Mouse (Mus musculus): Measurements from ENCODE around the gene Edar. TPM values are rescaled to one million over a fixed set of nuclear protein-coding genes. Genes with fewer than 3 reads are reported as not detected.
A peak's percentile ranks its signal among the peaks of the same experiment; 100 is the strongest.
"Not testable (repeated sequence)": the region's sequence is repeated elsewhere in the genome, so short reads cannot be mapped to it uniquely, and the experiment has no call there.

Gene Edar
- total RNA-seq (2015) (not detected in 2 replicates), total RNA-seq (2017) (0.07 TPM in 1 of 2 replicates, not detected in the other)

DNA sequence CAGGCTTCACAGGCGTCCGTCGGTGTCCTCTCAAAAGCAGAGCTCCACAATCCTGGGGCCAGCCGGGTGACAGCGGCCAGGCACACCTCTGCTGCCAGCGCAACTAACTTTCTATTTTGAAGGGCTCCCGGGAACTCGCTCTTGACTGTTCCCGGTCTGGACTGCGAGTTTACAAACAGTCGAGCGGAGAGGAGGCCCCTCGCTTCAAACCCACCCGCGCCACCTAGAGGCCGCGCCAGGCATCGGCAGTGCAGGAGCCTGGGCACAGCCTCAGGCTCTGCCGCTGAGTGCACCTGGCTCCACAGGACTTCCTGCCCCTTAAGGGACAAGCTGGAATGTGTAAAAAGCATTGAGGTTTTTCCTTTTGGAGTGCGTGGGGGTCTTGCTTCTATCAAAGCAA lies at the start of gene Edar:
TSS of gene Edar (minus strand) at position 122 of the 400 bp plus-strand sequence.
- ATAC-seq (replicated peaks; ENCODE audit: poor library complexity): peak; percentile 94

DNA sequence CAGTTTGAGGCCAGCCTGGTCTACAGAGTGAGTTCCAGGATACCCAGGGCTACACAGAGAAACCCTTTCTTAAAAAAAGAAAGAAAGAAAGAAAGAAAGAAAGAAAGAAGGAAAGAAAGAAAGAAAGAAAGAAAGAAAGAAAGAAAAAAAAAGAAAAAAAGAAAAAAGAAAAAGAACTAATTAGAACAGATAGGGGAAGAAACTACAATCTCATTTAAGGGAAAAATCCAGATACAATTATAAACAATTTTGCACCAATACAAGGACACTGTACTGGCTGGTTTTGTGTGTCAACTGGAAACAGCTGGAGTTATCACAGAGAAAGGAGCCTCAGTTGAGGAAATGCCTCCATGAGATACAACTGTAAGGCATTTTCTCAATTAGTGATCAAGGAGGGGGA lies 42.7 kb upstream of the Edar start, which contains the start of gene Gm17542:
TSS of gene Gm17542 (minus strand) at position 101 of the 400 bp plus-strand sequence.
- not testable (repeated sequence) for ATAC-seq (replicated peaks; ENCODE audit: poor library complexity)

DNA sequence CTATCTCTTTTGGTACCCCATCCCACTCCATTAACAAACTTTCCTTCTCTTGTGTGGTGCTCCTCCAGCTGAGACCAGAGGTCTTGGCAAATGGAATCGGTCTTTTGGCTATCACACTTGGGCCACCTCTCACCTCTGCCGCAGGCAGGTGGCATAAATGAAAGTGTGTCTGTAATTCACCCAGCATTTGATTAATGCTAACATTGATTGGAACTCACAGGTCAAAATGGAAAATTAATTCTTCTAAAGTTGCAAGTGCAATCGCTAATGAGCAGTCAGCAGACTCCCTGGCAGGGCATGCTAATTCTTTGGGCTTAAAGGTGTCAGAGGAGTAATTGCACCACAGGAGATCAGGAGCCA lies 39.3 kb upstream of the Edar start:
- no peak for ATAC-seq (replicated peaks; ENCODE audit: poor library complexity)

DNA sequence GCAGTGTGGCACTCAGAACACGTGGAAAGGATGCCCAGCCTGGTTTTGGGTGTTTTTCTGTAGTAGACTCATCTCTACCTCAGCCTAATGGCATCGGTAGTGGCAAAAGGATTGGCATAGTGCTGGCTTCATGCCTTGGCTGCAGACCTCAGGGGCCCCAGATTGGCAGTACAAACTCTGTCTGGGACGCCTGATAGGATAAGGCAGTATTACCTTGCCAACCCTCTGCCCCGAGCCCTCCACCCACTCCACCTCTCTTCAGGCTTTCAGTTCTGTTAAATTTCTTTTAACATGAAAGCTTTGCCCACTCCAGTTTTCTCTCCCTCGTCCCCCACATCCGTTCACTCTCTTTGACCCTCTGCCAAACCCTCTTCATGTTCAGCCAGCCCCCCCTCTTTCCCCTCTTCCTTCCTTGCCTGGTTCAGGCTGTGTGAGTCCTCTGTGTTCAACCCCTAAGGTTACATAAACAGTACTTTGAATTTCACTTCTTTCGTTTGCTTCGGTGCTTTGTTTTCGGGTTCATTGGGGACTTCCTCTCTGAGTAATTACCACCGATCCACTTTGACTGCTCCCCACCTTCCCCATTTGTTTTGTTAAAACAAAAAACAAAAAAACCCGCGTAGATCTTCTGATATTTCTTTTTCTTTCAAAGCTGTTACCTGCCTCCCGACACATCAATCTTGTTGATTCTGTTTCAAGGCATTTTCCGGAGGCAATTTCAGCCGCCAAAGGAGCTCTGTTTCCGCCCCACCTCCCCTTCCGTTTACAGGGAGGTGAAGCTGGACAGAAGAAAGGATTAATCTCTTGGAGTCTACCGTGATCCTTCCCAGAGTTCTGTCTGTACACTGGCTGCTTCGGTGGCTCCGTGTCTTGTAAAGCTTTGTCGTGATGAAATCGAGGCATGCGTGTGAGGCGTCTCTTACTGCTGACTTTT lies 38.7 kb upstream of the Edar start:
- peak; percentile 80 for ATAC-seq (replicated peaks; ENCODE audit: poor library complexity)

DNA sequence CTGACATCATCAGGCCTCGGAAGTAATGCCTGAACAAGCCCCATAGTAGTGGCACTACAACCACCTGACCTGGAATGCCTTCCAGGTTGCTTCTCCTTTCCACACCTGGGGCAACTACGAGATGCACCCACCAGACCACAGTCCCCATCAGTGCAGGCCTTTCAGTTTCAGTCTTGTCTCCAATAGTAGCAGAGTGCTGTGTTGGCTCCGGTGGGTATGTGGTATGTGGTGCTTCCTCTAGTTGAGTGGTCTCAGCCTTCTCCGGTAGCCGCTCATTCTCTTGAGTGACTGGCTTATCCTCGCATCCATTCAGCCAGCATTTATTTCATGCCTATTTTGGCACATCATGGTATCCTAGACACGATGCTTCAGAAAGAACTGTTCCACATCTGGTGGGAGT lies 37.8 kb upstream of the Edar start:
- peak; percentile 45 for ATAC-seq (replicated peaks; ENCODE audit: poor library complexity)

DNA sequence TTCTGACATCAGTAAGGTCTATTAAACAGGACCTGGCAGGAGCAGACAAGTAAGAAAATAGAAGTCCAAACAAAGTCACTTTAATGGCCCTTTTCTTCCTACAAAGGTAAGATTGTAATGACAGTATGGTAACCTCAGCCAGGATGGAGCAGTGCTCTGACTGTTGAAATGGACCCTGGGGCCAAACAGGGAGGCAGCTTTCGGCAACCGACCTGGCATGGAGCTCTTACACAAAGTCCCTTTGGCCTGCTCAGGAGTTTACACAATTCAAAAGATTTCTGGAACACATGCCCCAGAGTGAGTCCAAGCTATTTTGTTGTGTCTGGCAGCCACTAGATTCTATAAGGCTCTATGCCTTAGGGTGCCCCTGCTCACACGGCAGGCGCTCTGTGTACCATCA lies 33.6 kb upstream of the Edar start:
- no peak for ATAC-seq (replicated peaks; ENCODE audit: poor library complexity)

DNA sequence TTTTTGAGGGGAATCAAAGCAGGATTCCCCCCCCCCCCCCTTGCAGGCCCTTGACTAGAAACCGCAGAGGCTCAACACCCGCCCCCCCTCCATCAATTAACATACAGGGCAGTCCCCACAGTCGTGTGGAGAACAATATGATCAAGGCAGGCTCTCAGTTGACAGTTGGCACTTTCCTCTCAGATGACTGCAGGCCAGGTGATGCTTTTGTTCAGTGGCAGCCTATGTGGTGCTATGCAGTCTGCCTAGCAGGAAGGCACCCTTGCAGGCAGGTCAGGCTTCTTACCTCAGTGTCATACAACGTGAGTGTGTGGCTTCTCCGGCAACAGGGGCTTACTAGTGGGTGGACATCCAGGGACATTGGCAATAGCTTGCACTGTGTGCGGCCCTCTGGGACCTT lies 25.1 kb upstream of the Edar start:
- ATAC-seq (replicated peaks; ENCODE audit: poor library complexity): no peak

DNA sequence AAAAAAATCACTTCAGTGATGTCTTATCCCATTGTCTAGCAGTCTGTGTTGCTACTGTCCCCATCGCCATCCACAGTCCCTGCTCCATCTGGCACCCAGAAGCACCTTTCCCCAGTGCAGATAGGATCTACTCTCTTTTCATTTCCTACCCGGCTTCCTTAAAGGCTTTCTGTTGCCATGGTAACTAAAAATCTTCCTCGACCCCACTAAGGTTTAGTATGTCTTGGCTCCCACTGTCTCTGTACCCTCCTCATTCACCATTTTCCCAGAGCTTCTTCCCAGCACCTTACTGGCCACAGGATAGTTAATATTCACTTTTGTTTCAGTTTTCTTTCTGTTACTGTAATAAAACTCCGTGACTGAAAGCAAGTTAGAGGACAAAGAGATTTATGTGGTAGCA lies 24.7 kb upstream of the Edar start:
- ATAC-seq (replicated peaks; ENCODE audit: poor library complexity): no peak

DNA sequence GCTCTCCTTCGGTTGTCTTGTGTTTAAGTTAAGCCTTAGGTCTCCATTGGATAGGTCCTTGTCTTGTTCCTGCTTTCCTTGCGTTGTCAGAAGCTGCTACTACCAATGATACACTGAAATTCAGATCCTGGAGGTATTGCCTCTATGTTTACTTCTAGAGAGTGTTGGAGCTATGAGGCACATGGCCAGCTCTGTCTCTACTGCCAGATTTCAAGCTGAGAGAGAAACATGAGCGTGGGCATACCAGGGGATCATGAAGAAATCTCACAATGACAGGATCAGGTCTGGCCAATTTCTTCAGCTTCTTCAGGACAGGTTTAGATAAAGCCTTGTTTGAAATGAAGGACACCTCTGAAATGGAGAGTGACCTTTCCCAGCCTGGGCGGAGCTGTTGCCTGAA lies 23.5 kb upstream of the Edar start:
- no peak for ATAC-seq (replicated peaks; ENCODE audit: poor library complexity)

DNA sequence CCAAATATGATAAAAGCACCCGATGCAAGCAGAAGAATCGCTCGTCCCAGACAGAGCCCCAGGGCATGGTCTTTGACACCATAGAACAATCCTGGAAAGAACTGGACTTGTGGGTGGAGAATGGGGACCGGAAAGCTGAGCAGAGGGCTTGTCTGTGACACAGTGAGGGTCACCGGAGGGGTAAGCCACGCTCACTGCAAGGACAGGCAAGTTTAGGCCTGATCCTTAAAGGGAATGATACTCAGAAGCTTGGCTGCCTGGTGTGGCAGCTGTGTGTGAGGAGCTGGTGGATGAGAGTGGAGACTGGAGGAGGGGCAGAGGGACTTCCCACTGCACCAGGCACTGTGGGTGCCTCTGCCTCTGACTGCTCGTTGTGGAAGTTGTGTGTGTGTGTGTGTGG lies 15.6 kb upstream of the Edar start:
- no peak for ATAC-seq (replicated peaks; ENCODE audit: poor library complexity)

DNA sequence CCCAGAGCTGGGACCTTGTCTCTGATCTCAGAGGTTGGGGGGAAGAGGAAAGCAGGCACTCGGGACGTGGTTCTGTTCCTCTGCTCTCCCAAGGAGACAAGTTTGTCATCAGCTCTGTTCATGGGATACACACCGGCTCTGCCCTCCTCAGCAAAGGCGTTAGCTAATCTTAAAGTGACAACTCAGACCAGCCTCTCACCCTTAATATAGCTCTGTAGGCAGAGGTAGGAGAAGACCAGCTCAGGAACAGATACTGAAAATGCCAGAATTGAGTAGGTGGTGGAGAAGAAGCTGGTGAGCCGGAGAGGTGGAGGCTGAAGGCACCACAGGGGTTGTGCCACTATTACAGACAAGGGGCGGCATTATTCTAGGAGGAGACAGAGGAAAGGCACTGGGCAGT lies 3.8 kb upstream of the Edar start:
- ATAC-seq (replicated peaks; ENCODE audit: poor library complexity): no peak

DNA sequence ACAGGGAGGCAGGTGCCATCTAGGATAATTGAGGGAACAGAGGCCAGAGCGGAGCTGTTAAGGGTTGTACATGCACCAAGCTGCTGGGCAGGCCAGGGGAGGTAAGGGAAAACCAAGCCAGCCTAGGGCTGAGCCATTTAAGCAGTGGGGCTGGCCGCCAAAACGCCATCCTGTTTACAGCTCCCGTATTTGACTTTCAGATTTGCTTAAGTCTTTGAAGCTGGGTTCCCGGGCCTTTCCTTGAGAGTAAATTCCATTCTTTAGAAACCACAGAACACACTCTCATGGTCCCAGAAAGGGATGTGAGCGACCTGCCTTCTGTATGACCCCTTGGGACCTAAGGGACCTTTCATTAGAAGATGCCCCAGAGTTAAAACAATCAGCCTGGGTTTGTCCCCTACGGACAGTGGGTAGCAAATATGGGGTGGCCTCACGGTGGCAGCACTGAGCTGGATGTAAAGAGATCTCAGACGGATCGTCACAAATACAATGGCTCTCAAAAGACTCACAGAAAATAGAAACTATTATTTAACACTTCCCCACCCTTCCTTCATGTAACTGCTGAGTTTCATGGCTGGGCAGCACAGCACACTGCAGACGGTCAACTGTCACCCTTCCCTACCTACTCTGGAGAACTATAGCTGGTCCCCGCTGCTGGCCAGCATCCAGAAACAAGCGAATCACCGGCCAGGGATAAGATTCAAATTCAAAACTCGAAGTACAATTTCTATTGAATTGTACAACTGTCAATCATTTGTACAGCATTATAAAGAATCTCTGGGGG lies 2.0 kb downstream of the Edar start:
- peak; percentile 83 for ATAC-seq (replicated peaks; ENCODE audit: poor library complexity)

DNA sequence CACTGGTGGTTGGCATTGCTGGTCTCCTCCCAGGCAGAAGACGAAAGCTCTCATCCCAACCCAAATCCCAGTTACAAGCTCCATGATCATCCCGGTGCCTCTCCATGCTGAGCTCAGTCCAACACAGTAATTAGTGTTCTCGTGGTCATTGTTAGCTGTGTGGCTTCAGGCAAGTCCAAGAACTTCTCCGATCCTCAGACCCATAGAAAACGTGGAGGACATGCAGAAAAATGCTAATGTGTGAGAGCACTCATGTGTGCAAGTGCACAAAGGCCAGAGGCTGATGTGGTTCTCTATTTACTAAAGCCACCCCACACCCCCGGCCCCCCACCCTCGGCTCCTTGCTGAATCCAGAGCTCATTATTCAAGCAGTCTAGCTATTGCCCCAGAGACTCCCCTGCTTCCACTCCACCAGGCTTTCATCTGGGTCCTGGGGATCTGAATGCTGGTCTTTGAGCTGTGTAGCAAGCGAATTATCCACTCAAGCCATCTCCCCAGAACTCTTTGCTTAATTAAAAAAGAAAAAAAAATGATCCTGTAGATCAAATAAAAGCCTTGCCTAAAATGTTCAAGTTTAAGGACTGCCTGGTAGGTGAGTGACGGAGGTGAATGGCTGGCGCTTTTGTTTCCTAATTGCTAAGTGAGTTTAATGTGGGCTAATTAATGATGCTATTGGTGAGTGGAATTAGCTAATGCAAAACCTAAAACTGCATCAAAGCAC lies 2.7 kb downstream of the Edar start:
- ATAC-seq (replicated peaks; ENCODE audit: poor library complexity): no peak

DNA sequence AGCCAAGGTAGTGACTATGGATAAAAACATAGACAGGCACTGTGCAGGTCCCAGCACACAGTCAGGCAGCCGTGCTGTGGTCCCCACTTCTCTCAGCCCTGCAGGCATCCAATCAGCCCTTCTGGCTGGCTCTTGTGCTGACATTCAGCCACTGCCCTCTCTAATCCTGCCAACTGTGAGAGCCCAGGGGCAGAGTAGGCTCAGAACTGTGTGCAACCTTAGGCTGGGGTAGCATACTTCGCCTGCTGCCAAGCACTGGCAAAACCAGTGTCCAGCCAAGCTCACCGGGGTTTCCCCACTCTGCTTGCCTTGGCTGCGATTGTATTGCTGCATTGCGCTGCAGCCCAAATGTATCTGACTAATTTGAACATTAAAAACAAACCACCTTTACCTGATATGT lies 11.6 kb downstream of the Edar start:
- no peak for ATAC-seq (replicated peaks; ENCODE audit: poor library complexity)

DNA sequence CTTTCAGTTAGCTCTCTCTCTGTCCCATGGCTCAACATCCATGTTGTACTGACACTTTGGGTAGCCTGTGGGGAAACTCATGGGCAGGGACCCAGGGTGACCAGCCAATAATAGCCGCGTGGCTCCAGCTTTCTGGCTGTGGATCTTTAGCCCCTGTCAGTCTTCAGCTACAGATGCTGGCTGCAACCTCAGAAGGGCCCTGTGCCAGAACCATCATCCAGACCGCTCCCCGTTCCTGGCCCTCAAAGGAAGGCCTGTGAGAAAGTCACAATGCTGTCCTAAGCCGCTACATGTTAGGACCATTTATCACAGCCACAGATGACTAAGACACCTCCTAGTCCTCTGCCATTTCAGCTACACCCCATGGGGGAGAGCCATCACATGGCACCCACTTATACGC lies 12.0 kb downstream of the Edar start:
- ATAC-seq (replicated peaks; ENCODE audit: poor library complexity): no peak

DNA sequence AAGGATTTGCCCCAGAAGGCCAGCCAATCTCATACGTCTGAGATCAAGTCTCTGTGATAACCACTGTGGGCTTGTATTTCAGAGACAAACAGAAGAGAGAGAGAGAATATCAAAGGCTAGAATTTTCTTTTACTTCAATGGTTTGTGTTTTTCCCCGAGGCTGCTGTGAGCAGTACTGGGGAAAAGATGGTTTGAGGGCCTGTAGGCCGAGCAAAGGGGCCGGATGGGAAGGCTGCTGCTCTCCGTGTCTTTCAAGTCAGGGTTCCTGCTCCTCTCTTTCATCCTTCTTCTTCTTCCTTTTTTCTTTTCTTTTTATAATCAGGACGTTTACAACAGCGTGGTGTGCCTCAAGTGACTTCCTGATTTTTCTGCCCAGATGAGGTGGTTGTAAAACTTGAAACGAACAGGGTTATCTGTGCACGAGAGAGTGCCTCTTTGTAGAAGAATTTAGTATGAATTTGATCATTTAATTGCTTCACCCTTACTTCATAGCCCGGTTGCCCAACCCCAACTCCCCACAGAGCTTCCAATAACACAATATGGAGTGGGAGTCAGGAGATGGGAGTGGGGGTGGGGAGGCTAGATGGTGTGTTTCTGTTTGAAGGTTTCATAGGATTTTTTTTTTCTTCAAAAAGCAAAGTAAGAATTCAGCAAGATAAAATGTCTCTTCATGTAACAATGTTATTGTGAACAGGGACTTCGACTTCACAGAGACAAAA lies 16.0 kb downstream of the Edar start:
- ATAC-seq (replicated peaks; ENCODE audit: poor library complexity): peak; percentile 68

DNA sequence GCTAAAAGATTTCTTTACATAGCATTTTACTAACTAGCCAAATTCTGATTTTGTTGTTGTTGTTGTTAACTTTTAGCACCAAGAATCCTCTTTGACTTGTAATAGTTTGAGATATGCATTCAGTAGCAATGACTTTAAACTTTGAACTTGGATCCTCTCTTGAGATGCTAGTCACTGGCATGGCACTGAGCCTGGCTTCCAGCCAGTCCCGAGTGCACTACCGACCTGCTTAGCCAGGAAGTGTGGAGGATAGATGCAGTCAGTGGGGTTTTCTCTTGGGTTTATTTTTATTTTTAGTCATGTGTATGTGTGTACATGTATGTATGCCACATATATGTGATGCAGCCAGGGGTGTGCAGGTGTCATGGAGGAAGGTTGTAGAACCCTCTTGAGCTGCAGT lies 17.7 kb downstream of the Edar start:
- ATAC-seq (replicated peaks; ENCODE audit: poor library complexity): no peak

DNA sequence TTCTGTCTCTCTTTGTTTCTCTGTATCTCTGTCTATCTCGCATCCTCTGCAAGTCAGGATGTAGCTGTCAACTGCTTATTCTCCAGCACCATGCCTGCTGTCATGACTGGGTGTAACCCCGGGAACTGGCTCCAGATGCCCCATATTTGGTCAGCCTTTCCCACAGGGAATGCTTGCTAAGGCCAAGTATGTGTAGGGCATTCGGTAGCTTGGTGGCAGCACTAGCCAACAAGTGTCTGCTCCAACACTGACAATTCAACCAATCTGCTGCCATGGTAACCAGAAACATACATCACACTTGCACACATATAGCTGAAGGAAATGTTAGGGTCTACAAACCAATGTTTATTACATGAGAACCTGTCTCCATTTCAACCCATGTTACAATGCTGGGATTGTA lies 21.8 kb downstream of the Edar start:
- ATAC-seq (replicated peaks; ENCODE audit: poor library complexity): no peak

DNA sequence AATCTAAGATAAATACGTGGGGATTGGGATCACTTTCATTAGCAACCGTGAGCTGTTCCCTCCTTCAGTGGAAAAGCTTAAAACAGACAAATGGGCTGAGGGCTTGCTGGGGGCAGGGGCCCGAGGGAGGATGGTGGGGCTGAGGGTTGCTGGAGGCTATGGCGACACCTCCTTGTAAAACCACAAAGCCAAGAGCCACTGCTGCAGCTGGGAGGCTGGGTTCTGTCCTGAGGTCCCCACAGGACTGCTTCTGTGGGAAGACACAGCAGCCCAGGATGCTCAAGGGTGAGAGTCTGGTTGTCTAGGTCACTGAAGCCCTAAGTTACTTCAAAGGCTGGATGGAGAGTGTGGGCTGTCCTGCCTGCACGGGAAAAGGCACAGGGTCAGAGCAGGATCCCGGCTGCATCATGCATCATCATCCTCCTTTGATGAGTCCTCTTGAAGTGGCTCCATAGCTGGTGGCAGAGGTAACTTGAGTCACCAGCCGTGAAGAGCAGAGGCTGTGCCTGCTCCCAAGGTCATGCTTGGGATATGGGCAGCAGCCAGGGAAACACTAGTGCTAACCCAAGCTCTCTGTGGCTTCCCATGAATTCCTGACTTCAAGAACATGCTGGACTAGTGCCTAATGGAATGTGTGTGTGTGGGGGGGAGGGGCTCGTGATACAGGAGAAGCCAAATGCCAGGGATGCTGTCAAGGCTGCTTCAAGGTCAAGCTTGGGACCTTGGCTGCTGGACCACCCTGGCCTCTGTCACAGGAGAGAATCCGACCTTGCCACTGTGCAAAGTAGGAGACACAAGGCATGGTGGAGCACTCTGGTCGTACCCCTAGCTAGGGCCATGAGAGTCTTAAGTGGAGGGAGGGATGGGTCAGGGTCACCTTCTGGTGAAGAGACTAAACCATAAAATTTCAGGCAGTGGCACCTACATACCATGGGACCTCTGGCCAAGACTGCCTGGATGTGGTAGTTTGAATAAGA lies 22.7 kb downstream of the Edar start:
- peak; percentile 83 for ATAC-seq (replicated peaks; ENCODE audit: poor library complexity)

DNA sequence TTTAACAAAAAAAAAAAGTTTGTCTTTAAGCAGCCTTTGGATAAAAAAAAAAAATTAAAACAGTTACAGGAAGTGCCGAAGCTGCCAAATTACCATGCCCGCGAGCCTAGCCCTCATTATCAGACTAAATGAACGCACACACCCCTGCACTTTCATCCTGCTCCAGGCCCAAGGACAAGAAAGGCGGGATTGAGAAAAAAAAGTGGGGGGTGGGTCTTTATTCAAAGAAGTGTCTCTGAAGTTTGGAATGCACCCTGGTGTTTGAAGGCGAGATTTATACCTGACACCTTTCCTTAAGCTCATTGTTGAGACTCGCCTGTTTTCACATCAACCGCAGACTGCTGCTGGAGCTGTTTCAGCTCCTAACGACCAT lies 23.4 kb downstream of the Edar start:
- ATAC-seq (replicated peaks; ENCODE audit: poor library complexity): peak; percentile 51

All from megakaryocyte progenitor cell, adult 5-6 weeks (primary cell).